Mouse (Mus musculus) midbrain, embryonic 15.5 days (tissue): ENCODE measurements around the gene Gm49711. TPM values are rescaled to one million over a fixed set of nuclear protein-coding genes. Genes with fewer than 3 reads are reported as not detected.
A peak's percentile ranks its signal among the peaks of the same experiment; 100 is the strongest.

ENCODE experiments used
- ATAC-seq: fragments of 200-750 bp; cut with Nextera tagmentation; replicated peaks from 2 replicates; pipeline ENCODE4 v1.8.0; 2017; ENCODE audit warnings: moderate TSS enrichment
- H3K27ac ChIP-seq: fragments of 300-500 bp; sonication (generic); 2 replicates; pipeline ENCODE4 v1.5.1; 2015; ENCODE audit warnings: mild to moderate bottlenecking, inconsistent platforms
- H3K27me3 ChIP-seq: fragments of 300-500 bp; sonication (generic); replicated peaks from 2 replicates; pipeline ENCODE4 v1.6.1; 2015; ENCODE audit warnings: inconsistent platforms
- H3K36me3 ChIP-seq: fragments of 300-500 bp; sonication (generic); replicated peaks from 2 replicates; pipeline ENCODE4 v1.6.1; 2015; ENCODE audit warnings: inconsistent platforms
- H3K4me1 ChIP-seq: fragments of 300-500 bp; sonication (generic); 2 replicates; pipeline ENCODE4 v1.6.1; 2015; ENCODE audit warnings: inconsistent platforms
- H3K4me2 ChIP-seq: fragments of 300-500 bp; sonication (generic); 2 replicates; pipeline ENCODE4 v1.6.1; 2015; ENCODE audit warnings: inconsistent platforms, mild to moderate bottlenecking, moderate library complexity
- H3K4me3 ChIP-seq: fragments of 300-500 bp; sonication (generic); 2 replicates; pipeline ENCODE4 v1.5.1; 2015; ENCODE audit warnings: mild to moderate bottlenecking, inconsistent platforms
- H3K9ac ChIP-seq: fragments of 300-500 bp; sonication (generic); 2 replicates; pipeline ENCODE4 v1.6.1; 2015; ENCODE audit warnings: mild to moderate bottlenecking, inconsistent platforms
- H3K9me3 ChIP-seq: fragments of 300-500 bp; sonication (generic); 2 replicates; pipeline ENCODE4 v1.6.1; 2016; ENCODE audit warnings: inconsistent platforms
- WGBS: fragments of 180-500 bp; shearing (Covaris S2); methylation state at CpG from one replicate; pipeline ENCODE4 v1.1.7; 2015; ENCODE audit warnings: mixed read lengths; 5-methylcytosine and 5-hydroxymethylcytosine counted together
- polyA plus RNA-seq: library from polyadenylated mRNA; unstranded; fragments of >200 nt; fragmentation: Nextera tagmentation; extraction: Ambion mirVana; gene quantifications from 2 replicates; pipeline ENCODE4 v1.2.1, GENCODE M21; 2015

The Gm49711 gene
- polyA plus RNA-seq, result 0.72 and 0.73 TPM in 2 replicates

DNA sequence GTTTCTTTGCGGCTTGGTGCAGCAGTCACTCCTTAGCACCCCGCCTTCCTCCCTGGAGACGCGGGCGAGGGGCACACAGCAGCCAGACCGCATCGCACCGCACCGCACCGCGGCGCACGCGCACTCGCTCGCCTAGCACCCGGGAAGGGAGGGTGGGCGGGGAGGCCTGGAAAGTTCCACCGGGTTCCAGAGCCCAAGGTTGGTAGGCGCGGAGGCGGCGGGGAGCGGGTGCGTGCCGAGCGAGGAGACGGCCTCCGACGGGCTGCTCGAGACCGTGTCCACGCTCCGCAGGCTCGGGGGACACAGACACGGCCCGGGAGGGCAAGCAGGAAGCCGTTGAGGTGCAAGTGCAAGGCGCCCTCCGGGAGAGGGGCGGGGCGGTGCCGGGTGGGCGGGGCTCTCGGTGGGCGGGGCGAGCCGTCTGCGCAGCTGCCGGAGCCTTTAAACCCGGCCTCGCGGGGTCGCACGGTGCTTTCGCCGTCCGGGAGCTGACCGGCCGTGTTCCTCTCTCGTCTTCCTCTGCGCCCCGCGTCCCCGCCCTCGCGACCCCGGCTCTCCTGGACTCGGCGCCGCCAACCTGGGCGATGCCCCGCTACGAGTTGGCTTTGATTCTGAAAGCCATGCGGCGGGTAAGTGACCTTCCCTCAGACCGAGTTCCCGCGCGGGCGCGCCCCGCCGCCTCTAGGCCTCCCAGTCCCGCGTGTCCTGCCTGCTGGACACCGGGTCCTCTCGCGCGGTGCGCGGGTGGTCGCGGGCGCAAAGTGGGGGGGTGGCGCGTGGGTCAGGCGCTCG is at the start of gene Gm49711, which contains the start of the genes Mrps6 and Slc5a3:
Gm49711 (plus strand) TSS at position 465 of the 792 bp plus-strand sequence.
Mrps6 (plus strand) TSS at position 419 of the 792 bp plus-strand sequence.
Slc5a3 (plus strand) TSS at position 471 of the 792 bp plus-strand sequence.
- H3K4me2 ChIP-seq, result peak within 1 kb of the TSS; percentile 74
- peak within 1 kb of the TSS; percentile 86 for H3K4me3 ChIP-seq
- H3K9me3 ChIP-seq, result no peaks in the 10 kb centered on the region
- H3K9ac ChIP-seq, result peak within 1 kb of the TSS; percentile 68
- H3K36me3 ChIP-seq, result no peaks in the 10 kb centered on the region; the same call in 1 of the 2 replicates
- peak within 1 kb of the TSS; percentile 90 for H3K27ac ChIP-seq
- WGBS, result under 1% methylated on average over 87 of the region's 99 CpGs
- H3K27me3 ChIP-seq, result no peaks in the 10 kb centered on the region
- peak; percentile 95 for ATAC-seq
- H3K4me1 ChIP-seq, result peaks cover 32% of the 10 kb centered on the region

DNA sequence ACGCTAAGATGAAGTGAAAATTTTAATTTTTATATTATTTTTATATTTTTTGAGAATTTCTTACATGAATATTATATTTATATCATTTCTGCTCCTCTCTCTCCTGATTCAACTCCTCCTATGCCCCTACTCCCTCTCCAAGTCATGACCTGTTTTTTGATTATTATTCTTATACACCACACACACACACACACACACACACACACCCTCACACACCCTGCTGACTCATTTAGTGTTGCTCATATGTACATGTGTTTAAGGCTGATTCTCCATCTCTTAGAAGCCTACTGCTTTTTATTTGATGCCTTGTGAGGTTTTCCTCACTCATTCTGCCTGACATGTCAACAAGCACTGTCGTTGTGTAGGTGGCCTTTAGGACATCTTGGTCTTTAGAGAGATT is 48.5 kb upstream of the Gm49711 start:
- no peak overlapping the region for H3K4me2 ChIP-seq
- no peaks in the 10 kb centered on the region for H3K36me3 ChIP-seq
- 88% methylated on average over 2 of the region's 2 CpGs for WGBS
- no peak for ATAC-seq
- H3K9me3 ChIP-seq, result no peaks in the 10 kb centered on the region
- H3K4me3 ChIP-seq, result no peak overlapping the region
- H3K4me1 ChIP-seq, result no peaks in the 10 kb centered on the region
- H3K27ac ChIP-seq, result no peak overlapping the region
- H3K27me3 ChIP-seq, result no peaks in the 10 kb centered on the region
- H3K9ac ChIP-seq, result no peak overlapping the region

DNA sequence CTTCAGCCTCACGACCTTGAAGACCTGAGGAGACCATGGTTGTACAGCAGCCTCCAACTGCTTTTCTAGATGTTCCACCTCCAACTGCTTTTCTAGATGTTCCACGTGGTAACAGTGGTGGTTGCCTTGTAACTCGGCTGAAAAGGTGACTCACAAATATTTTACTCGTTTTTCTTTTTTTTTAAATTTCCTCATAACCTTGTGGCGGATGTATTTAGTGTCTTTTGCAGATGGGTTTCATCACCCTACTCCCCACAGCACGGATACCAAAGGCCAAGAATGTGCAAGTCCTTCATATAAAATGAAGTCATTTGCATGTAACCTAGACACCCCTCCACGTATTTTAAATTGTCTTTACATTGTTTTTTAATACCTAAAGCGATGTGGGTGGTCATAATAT is 41.3 kb upstream of the Gm49711 start:
- Histone ChIP-seq H3K36me3 (no peaks in the 10 kb centered on the region), H3K9ac (no peak overlapping the region), H3K4me2 (no peak overlapping the region), H3K4me1 (peaks cover 12% of the 10 kb centered on the region), H3K9me3 (no peaks in the 10 kb centered on the region), H3K4me3 (no peak overlapping the region), H3K27ac (no peak overlapping the region), H3K27me3 (no peaks in the 10 kb centered on the region)
- WGBS, result 93% methylated on average over 8 of the region's 8 CpGs
- no peak for ATAC-seq

DNA sequence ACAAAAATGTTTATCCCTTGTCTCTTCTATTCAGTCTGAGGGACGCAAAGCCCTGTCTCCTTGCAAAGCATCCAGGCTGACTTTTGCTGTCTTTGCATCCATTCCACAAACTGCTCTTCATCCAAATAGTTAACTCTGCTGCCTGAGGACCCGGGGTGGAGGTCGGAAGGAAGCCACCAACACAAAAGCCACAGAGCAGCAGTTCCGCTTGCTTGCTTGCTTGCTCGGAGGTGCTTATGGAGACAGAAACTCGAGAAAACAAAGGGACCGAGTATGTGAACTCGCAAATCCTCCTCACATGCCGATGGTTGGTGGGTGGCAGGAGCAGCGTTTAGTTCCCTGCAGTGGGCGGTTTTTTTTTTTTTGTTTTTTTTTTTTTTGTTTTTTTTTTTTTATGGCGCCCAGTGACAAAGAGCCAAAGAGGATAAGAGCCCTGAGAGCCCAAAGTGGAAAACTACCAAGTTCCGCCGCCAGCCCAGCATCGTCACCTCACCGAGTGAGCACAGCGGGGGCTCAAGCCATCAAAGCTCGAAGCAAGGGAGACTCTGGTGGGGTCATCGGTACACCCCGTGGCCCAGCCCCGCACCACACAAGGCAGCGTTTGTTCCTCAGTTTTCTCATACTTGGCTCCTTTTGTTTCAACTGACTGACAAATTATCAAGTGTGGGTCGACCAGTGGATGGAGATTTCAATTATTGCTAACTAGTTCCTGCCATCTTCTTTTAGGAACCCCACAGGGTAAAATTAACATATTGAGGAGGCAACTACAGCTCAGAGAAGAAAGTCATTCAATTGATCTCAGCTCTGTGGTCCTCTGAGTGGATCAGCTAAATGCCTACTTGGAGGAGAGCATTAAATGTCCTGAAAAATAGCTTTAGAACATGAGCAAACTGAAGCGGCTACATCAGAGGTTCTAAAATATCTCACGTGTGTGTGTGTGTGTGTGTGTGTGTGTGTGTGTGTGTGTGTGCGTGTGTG is 38.7 kb upstream of the Gm49711 start:
- ATAC-seq, result peak; percentile 65; the same call in 1 of the 2 replicates
- H3K36me3 ChIP-seq, result no peaks in the 10 kb centered on the region
- H3K27ac ChIP-seq, result peak overlapping the region; percentile 70
- peaks cover 12% of the 10 kb centered on the region for H3K4me1 ChIP-seq
- no peaks in the 10 kb centered on the region for H3K9me3 ChIP-seq
- 7% methylated on average over 26 of the region's 26 CpGs for WGBS
- H3K9ac ChIP-seq, result peak overlapping the region; percentile 44
- peak overlapping the region; percentile 67 for H3K4me2 ChIP-seq
- peak overlapping the region; percentile 38 for H3K4me3 ChIP-seq
- H3K27me3 ChIP-seq, result no peaks in the 10 kb centered on the region

DNA sequence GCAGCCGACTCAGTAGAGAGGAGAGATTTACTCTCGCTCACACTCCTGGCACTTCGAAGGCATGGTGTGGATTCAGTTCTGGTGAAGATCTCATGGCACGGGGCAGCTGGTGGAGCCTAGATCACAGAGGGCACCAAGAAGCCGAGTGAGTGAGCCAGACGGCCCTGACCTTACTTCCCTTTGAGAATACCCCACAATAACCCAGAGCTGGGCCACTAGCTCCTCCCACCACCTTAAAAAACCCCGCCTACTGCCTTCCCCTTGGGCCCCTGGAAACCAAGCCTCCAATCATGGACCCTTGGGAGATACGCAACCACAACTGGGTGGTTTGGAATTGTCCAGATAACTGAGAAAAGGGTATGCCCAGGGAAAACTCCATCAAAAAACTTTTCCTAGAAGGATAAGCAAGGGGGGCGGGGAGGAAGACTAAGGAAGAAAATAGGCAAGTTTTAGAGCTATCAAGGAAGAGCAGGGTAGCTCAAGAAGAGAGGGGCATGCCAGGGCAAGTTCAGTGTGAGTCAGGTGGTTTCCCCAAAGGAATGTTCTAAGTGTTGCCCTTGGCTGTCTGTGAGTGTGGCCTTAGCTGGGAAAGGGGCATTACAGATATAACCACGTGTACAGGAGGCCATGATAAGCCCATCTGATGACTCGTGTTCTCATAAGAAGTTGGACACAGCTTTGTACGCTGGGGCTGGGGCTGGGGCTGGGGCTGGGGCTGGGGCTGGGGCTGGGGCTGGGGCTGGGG is 36.3 kb upstream of the Gm49711 start:
- no peak for ATAC-seq
- WGBS, result 90% methylated on average over 12 of the region's 12 CpGs
- Histone ChIP-seq H3K9ac (no peak overlapping the region), H3K4me2 (no peak overlapping the region), H3K27ac (no peak overlapping the region), H3K9me3 (no peaks in the 10 kb centered on the region), H3K4me1 (peaks cover 12% of the 10 kb centered on the region), H3K27me3 (no peaks in the 10 kb centered on the region), H3K4me3 (no peak overlapping the region), H3K36me3 (no peaks in the 10 kb centered on the region)

DNA sequence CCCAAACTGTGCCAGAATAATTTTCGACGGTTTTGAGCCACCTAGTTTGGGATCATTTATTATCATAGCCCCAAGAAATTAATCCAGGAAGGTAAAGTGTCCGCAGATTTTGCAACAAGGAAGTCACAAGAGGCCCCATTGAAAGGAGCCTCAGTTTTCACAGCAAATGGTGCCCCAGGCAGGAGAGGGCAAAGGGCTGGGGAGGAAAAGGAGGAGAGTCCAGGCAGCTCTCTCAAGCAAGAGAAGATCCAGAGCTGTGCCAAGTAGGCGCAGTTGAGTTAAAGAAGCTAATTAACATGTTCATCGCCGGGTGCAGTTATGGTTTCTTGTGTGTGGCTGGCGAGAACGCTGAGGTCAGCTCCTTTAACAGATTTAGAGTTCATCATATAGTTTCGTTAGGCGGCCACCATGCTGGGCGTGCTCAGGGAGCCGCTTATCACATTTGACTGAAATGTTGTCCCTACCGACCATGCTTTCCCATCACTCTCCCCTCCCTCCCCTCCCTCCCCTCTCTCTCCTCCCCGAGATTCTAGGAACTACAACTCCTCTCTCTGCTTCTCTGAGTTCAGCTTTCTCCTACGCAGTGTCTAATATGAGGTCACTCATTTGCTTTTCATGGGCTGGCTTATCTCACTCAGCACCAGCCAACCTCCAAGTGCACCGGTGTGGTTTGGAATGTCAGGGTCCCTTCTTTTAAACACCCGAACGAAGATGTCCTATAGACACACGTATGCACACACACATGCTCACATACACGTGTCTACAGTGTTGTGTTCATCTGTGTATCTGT is 35.4 kb upstream of the Gm49711 start:
- Histone ChIP-seq H3K4me3 (no peak overlapping the region), H3K27me3 (no peaks in the 10 kb centered on the region), H3K9me3 (no peaks in the 10 kb centered on the region), H3K27ac (no peak overlapping the region), H3K36me3 (no peaks in the 10 kb centered on the region), H3K4me1 (peaks cover 12% of the 10 kb centered on the region), H3K4me2 (no peak overlapping the region), H3K9ac (no peak overlapping the region)
- no peak for ATAC-seq
- 80% methylated on average over 20 of the region's 20 CpGs for WGBS

DNA sequence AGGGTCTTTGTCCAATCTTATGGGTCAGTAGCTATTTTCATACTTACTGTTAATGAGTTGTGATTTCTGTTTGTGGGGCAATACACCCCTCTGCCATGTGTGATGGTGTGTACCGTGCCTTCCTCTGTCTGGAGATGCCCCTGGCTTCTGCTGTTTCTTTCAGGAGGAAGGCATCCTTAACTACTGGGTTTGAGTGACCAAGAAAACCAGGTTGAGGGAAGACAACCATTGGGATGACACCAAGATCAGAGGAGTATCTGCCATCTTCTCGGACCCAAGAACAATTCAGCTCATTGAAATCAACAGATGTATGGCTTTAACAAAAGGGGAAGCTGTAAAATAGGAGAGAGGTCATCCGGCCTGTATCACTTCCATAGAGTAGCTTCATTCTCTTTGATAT is 24.8 kb upstream of the Gm49711 start:
- Histone ChIP-seq H3K9me3 (no peaks in the 10 kb centered on the region), H3K4me2 (no peak overlapping the region), H3K27me3 (no peaks in the 10 kb centered on the region), H3K36me3 (no peaks in the 10 kb centered on the region), H3K9ac (no peak overlapping the region), H3K27ac (no peak overlapping the region), H3K4me3 (no peak overlapping the region), H3K4me1 (no peaks in the 10 kb centered on the region)
- ATAC-seq, result no peak
- WGBS, result 89% methylated on average over 3 of the region's 3 CpGs

DNA sequence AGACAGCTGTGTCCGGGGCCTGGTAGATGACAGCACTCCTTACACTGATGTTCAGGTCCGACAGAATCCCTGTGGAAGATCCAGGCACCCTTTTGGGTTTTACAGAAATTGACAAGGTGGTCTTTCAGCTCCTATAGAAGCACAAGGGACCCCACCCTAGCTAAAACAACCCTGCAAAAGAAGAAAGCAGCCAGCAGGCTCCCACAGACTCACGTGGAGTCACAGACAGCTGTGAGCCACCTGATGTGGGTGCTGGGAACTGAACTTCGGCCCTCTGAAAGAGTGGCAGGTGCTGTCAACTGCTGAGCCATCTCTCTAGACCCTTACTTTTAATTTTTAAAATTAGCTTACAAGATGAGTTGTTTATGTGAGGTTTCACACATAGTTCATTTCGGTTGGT is 23.4 kb upstream of the Gm49711 start:
- ATAC-seq, result no peak
- no peaks in the 10 kb centered on the region for H3K36me3 ChIP-seq

DNA sequence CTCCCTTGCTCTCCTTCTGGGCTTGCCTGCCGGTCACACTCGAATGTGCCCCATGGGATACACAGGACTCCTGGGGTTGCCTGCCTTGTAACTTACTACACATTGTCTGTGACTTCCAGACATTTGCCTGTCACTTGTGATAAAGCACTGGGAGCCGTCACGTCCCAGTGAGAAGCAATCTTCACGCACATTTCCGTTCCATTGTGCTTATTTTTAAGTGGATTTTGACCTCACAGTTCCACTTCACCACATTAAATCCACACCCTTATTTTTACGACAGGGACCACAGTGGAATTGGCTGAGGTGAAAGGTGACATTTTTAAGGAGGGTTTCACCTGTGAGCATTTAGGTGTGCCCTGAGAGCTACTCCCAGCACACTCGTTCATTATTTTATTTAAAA is 21.4 kb upstream of the Gm49711 start:
- Histone ChIP-seq H3K4me2 (no peak overlapping the region), H3K9me3 (no peaks in the 10 kb centered on the region), H3K27me3 (no peaks in the 10 kb centered on the region), H3K4me3 (no peak overlapping the region), H3K9ac (no peak overlapping the region), H3K36me3 (no peaks in the 10 kb centered on the region), H3K27ac (no peak overlapping the region), H3K4me1 (no peaks in the 10 kb centered on the region)
- ATAC-seq, result no peak
- 53% methylated on average over 8 of the region's 8 CpGs for WGBS

More for the DNA sequence above, 23.4 kb upstream of the Gm49711 start:
- Histone ChIP-seq H3K27ac (no peak overlapping the region), H3K4me1 (no peaks in the 10 kb centered on the region), H3K9me3 (no peaks in the 10 kb centered on the region), H3K27me3 (no peaks in the 10 kb centered on the region), H3K4me2 (no peak overlapping the region), H3K9ac (no peak overlapping the region), H3K4me3 (no peak overlapping the region)
- 71% methylated on average over 5 of the region's 5 CpGs for WGBS

DNA sequence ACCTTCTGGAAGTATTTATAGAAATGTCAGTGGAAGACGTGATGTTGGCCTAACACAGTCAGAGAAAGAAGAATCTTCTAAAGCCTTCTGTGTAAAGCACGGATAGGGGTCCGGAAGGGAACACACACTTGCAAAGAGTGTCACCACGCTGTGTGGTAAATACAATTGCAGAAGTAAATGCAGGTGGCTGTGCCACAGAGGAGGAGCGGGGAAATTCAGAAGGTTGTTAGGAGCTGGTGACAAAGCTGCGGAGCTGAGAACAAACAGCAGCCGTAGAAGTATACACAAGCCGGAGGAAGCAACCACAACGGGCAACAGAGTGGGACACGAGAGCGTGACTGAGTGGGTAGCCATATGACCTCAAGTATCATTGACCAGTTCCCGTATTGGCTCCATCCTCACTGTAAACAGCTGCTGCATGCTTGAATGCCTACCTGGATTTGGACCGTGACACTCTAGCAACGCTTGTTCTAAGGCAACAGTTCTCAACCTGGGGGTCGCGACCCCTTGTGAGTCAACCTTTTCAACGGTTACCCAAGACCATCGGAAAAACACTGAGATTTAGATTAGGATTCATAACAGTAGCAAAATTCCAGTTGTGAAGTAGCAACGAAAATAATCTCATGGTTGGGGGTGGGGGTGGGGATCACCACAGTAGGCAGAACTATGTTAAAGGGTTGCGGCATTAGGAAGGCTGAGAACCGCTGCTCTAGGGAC is 20.1 kb upstream of the Gm49711 start:
- WGBS, result 87% methylated on average over 21 of the region's 21 CpGs
- no peak for ATAC-seq
- Histone ChIP-seq H3K4me3 (no peak overlapping the region), H3K36me3 (no peaks in the 10 kb centered on the region), H3K9ac (no peak overlapping the region), H3K27me3 (no peaks in the 10 kb centered on the region), H3K27ac (no peak overlapping the region), H3K4me1 (no peaks in the 10 kb centered on the region), H3K4me2 (no peak overlapping the region), H3K9me3 (no peaks in the 10 kb centered on the region)

DNA sequence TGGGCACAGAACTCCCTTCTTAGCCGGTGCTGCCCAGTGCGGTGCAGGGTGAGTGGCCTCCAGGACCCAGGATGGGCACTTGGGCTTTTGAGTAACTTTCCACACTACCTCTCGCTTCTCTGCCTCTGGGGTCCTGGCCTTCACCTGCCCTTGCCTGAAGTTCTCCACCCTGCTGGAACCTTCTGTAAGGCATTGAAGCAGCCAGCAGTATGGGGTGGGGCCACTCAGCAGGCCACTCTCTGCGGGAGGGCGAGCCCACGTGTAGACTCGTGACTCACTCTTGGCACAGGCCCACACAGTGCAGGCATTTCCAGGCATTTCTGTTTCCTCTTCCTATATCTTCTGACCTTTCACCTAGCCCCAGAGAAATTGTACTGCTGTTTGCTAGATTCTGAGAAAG is 18.7 kb upstream of the Gm49711 start:
- WGBS, result 93% methylated on average over 7 of the region's 7 CpGs
- no peak overlapping the region for H3K27ac ChIP-seq
- no peaks in the 10 kb centered on the region for H3K4me1 ChIP-seq
- H3K9me3 ChIP-seq, result no peaks in the 10 kb centered on the region
- H3K9ac ChIP-seq, result no peak overlapping the region
- no peak overlapping the region for H3K4me3 ChIP-seq
- ATAC-seq, result no peak
- H3K4me2 ChIP-seq, result no peak overlapping the region
- H3K27me3 ChIP-seq, result no peaks in the 10 kb centered on the region
- no peaks in the 10 kb centered on the region for H3K36me3 ChIP-seq
